Mouse (Mus musculus): ENCODE measurements around the gene Tspo2. TPM values are rescaled to one million over a fixed set of nuclear protein-coding genes. Genes with fewer than 3 reads are reported as not detected.

Gene Tspo2
- polyA plus RNA-seq, 1 experiment from 2014 or later: 1.9 TPM

DNA sequence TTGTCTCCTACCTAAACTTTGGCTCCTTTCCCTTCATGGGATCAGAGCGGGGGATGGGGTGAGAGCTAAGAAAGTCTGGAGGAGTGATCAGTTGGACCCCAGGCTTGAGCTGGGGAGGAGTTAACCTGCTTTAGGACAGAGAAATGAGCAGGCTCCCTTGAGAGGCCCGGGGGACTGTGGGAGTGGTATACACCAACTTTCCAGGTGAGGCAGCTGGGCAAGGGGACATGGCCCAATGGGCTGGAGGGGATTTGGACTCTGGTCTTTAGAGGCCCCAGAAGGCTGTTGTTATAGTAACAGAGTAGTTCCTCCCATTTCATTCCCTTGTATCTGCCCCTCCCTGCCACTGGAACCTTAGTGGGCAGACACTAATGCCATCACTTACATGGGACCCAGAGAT lies 4.6 kb upstream of the Tspo2 start:
- H3K4me2 ChIP-seq (replicated peaks; ENCODE audit: low read depth, low read length): no peak overlapping the region
- peaks cover 13% of the 10 kb centered on the region for H3K4me1 ChIP-seq (ENCODE audit: control insufficient read depth, insufficient read depth, low read length)
- no peaks in the 10 kb centered on the region for H3K36me3 ChIP-seq (ENCODE audit: control insufficient read depth, insufficient read depth, low read length)
- no peak overlapping the region for H3K4me3 ChIP-seq (ENCODE audit: low read length)
- no peaks in the 10 kb centered on the region for H3K27me3 ChIP-seq (ENCODE audit: control insufficient read depth, insufficient read depth, low read length)
- no peak overlapping the region for H3K9ac ChIP-seq (ENCODE audit: low read depth, low read length)
- no peaks in the 10 kb centered on the region for H3K9me3 ChIP-seq (ENCODE audit: control insufficient read depth, low read length)
- peak overlapping the region; percentile 0; the same call in 1 of the 2 replicates for H3K27ac ChIP-seq (ENCODE audit: low read depth, low read length)
- WGBS: 76% methylated on average over 2 of the region's 2 CpGs
- peak; percentile 21; the same call in 1 of the 2 replicates for ATAC-seq (ENCODE audit: low FRiP score, low TSS enrichment)

DNA sequence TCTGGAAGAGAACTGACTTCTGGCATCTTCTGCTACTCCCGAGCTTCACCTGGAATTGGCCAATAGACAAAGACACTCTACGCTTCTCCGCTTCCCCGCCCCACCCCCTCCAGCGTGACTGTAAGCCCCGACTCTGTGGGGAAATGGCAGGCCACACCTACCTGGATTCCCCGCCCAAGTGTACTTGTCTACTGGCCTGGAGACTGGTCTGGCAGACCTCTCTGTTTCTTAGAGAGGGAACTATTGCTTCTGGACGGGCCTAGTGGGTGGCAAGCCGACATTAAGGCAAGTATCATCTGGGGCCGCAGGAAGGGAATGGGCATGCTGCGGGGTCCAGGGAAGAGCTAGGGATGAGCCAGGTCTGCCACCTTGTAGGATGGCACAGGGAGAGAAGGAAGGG lies 3.4 kb upstream of the Tspo2 start, which contains the start of gene Unc5cl:
Gene Unc5cl, plus strand, starts transcription at position 214 of the 400 bp plus-strand sequence.
- WGBS: 56% methylated on average over 11 of the region's 11 CpGs
- Histone ChIP-seq H3K27me3 (ENCODE audit: control insufficient read depth, insufficient read depth, low read length) (no peaks in the 10 kb centered on the region), H3K4me2 (replicated peaks; ENCODE audit: low read depth, low read length) (peak within 1 kb of the TSS; percentile 15; the same call in 1 of the 2 replicates), H3K36me3 (ENCODE audit: control insufficient read depth, insufficient read depth, low read length) (no peaks in the 10 kb centered on the region), H3K4me1 (ENCODE audit: control insufficient read depth, insufficient read depth, low read length) (peaks cover 13% of the 10 kb centered on the region), H3K4me3 (ENCODE audit: low read length) (no peak within 1 kb of the TSS), H3K9me3 (ENCODE audit: control insufficient read depth, low read length) (no peaks in the 10 kb centered on the region), H3K27ac (ENCODE audit: low read depth, low read length) (peak within 1 kb of the TSS; percentile 0; the same call in 1 of the 2 replicates), H3K9ac (ENCODE audit: low read depth, low read length) (no peak within 1 kb of the TSS)
- ATAC-seq (ENCODE audit: low FRiP score, low TSS enrichment): peak; percentile 25

DNA sequence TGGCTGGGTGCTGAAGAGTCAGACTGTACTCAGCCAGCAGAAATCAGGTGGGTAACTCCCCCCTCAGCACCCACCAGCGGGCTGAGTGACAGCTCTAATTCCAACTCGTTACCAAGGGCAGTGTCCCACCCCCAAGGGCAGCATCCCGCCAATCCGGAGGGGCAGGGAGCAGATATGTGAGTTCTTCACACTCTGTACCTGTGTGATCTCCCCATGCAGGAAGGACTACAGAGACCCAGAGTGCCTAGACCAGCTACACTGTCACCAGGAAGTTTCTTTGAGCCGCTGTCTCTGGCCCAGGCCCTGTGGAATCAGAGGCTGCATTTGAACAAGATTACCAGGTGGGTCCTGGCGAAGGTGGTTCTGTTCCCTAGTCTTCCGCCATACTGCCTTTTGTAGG lies 2.9 kb upstream of the Tspo2 start:
- H3K4me1 ChIP-seq (ENCODE audit: control insufficient read depth, insufficient read depth, low read length): peaks cover 13% of the 10 kb centered on the region
- H3K4me2 ChIP-seq (replicated peaks; ENCODE audit: low read depth, low read length): peak overlapping the region; percentile 15; the same call in 1 of the 2 replicates
- WGBS: 65% methylated on average over 7 of the region's 7 CpGs
- no peaks in the 10 kb centered on the region for H3K9me3 ChIP-seq (ENCODE audit: control insufficient read depth, low read length)
- H3K27me3 ChIP-seq (ENCODE audit: control insufficient read depth, insufficient read depth, low read length): no peaks in the 10 kb centered on the region
- H3K4me3 ChIP-seq (ENCODE audit: low read length): no peak overlapping the region
- no peak overlapping the region for H3K9ac ChIP-seq (ENCODE audit: low read depth, low read length)
- no peak for ATAC-seq (ENCODE audit: low FRiP score, low TSS enrichment)
- no peaks in the 10 kb centered on the region for H3K36me3 ChIP-seq (ENCODE audit: control insufficient read depth, insufficient read depth, low read length)
- no peak overlapping the region for H3K27ac ChIP-seq (ENCODE audit: low read depth, low read length)

DNA sequence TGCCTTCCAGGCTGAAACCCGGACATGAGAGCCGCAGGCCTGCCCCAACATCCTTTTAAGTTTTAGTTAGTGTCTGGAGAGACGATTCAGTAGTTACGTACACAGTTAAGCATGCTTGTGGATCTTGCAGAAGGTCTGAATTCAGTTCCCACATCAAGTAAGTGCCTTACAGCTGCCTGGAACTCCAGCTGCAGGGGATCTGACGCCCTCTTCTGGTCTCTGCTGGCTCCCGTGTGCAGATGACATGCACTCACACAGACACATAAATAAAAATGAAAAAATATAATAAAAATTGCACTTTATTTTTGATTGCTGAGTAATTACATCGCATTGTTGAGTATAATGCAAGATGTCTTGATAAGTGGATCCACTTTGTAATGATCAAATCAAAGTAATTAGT lies 2.2 kb upstream of the Tspo2 start:
- Histone ChIP-seq H3K4me2 (replicated peaks; ENCODE audit: low read depth, low read length) (no peak overlapping the region), H3K27ac (ENCODE audit: low read depth, low read length) (no peak overlapping the region), H3K36me3 (ENCODE audit: control insufficient read depth, insufficient read depth, low read length) (no peaks in the 10 kb centered on the region), H3K9ac (ENCODE audit: low read depth, low read length) (no peak overlapping the region), H3K4me3 (ENCODE audit: low read length) (no peak overlapping the region), H3K9me3 (ENCODE audit: control insufficient read depth, low read length) (no peaks in the 10 kb centered on the region), H3K4me1 (ENCODE audit: control insufficient read depth, insufficient read depth, low read length) (peaks cover 13% of the 10 kb centered on the region), H3K27me3 (ENCODE audit: control insufficient read depth, insufficient read depth, low read length) (no peaks in the 10 kb centered on the region)
- no peak for ATAC-seq (ENCODE audit: low FRiP score, low TSS enrichment)
- WGBS: 78% methylated on average over 7 of the region's 7 CpGs

DNA sequence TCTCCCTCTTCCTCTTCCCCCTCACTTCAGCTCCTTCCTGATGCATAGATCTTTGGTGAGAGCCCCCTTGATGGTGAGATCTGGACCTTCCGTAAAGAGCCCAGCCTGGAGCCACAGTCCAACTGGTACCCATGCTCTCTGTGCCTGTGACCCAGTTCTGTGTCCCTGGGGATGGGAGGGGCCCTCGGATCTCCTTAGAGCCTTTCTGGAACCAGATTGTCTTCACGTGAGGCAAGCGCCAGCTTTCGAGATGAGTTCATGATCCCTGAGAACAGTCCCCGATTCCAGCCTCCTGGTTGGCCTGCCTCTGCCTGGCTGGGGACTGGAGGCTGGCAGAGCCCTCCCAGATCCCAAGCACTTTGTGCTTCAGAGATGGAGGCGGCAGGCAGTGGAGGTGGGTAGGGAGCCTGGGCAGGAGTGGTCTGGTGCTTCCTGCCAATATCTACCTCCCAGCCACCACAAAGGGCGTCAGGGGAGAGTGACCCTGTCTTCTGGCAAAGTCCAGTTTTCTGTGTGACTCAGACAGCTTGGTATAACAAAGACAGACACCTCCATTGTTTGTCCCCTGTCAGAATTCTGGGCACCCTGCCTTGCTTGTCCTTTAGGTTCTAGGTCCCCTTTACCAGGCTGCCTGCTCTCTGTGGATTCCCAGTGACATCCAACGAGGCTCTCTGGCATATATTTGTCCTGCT lies 577 bp upstream of the Tspo2 start:
- ATAC-seq (ENCODE audit: low FRiP score, low TSS enrichment): no peak
- Histone ChIP-seq H3K4me3 (ENCODE audit: low read length) (no peak overlapping the region), H3K4me2 (replicated peaks; ENCODE audit: low read depth, low read length) (no peak overlapping the region), H3K9ac (ENCODE audit: low read depth, low read length) (no peak overlapping the region), H3K27ac (ENCODE audit: low read depth, low read length) (0 out of 2 replicates have a peak overlapping the region, but pooled peaks have one; percentile 4), H3K9me3 (ENCODE audit: control insufficient read depth, low read length) (no peaks in the 10 kb centered on the region), H3K4me1 (ENCODE audit: control insufficient read depth, insufficient read depth, low read length) (peaks cover 13% of the 10 kb centered on the region), H3K36me3 (ENCODE audit: control insufficient read depth, insufficient read depth, low read length) (no peaks in the 10 kb centered on the region), H3K27me3 (ENCODE audit: control insufficient read depth, insufficient read depth, low read length) (no peaks in the 10 kb centered on the region)
- 65% methylated on average over 9 of the region's 9 CpGs for WGBS

DNA sequence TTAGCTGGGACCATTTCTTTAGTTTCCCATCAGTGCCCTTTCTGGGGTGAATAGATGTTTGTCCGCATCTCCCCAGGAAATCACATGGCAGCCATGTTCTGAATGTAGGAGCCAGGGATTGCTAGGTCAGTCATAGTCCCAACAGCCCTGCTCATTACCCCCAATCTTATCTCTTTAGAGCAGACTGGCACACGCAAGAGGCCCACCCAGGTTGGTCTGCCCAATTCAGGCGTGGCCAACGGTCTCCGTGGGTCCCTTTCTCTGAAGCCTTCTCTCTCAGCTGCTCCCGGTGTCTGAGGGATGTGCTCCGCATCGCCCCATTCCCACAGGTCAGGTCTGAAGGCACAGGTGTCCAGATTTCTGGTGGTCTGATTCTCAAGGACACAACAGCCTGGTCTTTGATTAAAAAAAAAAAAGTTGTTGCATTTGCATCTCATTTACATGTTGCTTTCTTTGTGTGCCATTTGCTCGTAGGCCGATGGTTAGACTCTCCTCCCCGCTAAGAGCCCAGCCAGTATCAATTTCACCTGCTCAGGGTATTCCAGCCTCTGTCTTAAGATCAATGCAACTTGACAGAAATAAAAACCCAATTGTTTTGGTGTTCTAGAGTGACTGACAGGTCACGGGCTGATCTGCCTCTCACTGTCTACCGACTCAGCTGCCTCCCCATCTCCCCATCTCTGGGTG lies 513 bp downstream of the Tspo2 start:
- Histone ChIP-seq H3K27ac (ENCODE audit: low read depth, low read length) (no peak overlapping the region), H3K27me3 (ENCODE audit: control insufficient read depth, insufficient read depth, low read length) (no peaks in the 10 kb centered on the region), H3K4me2 (replicated peaks; ENCODE audit: low read depth, low read length) (no peak overlapping the region), H3K36me3 (ENCODE audit: control insufficient read depth, insufficient read depth, low read length) (no peaks in the 10 kb centered on the region), H3K4me1 (ENCODE audit: control insufficient read depth, insufficient read depth, low read length) (peaks cover 10% of the 10 kb centered on the region), H3K4me3 (ENCODE audit: low read length) (no peak overlapping the region), H3K9me3 (ENCODE audit: control insufficient read depth, low read length) (no peaks in the 10 kb centered on the region), H3K9ac (ENCODE audit: low read depth, low read length) (no peak overlapping the region)
- WGBS: 80% methylated on average over 13 of the region's 13 CpGs
- ATAC-seq (ENCODE audit: low FRiP score, low TSS enrichment): no peak

DNA sequence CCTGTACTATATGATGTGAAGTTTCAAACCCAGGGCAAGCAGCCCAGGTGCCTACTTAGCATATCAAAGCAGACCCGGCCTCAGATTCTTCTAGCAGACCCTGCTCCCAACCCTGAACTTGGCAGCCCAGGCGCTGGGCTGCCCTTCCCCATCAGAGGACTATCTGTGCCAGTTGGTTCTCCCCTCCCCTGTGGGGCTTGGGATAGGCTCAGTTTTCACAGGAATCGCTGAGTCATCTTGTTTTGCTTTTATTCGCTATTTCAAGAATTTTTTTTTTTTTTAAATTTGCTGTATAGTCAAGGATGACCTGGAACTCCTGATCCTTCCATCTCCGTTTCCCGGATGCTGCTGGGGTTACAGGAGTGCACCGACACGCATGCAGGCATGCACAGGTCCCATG lies 3.6 kb downstream of the Tspo2 start:
- no peak for ATAC-seq (ENCODE audit: low FRiP score, low TSS enrichment)
- Histone ChIP-seq H3K4me1 (ENCODE audit: control insufficient read depth, insufficient read depth, low read length) (peaks cover 8% of the 10 kb centered on the region), H3K36me3 (ENCODE audit: control insufficient read depth, insufficient read depth, low read length) (no peaks in the 10 kb centered on the region), H3K4me3 (ENCODE audit: low read length) (no peak overlapping the region), H3K4me2 (replicated peaks; ENCODE audit: low read depth, low read length) (no peak overlapping the region), H3K9ac (ENCODE audit: low read depth, low read length) (no peak overlapping the region; the same call in 1 of the 2 replicates), H3K27ac (ENCODE audit: low read depth, low read length) (no peak overlapping the region), H3K27me3 (ENCODE audit: control insufficient read depth, insufficient read depth, low read length) (no peaks in the 10 kb centered on the region), H3K9me3 (ENCODE audit: control insufficient read depth, low read length) (no peaks in the 10 kb centered on the region)
- WGBS: 68% methylated on average over 8 of the region's 8 CpGs

DNA sequence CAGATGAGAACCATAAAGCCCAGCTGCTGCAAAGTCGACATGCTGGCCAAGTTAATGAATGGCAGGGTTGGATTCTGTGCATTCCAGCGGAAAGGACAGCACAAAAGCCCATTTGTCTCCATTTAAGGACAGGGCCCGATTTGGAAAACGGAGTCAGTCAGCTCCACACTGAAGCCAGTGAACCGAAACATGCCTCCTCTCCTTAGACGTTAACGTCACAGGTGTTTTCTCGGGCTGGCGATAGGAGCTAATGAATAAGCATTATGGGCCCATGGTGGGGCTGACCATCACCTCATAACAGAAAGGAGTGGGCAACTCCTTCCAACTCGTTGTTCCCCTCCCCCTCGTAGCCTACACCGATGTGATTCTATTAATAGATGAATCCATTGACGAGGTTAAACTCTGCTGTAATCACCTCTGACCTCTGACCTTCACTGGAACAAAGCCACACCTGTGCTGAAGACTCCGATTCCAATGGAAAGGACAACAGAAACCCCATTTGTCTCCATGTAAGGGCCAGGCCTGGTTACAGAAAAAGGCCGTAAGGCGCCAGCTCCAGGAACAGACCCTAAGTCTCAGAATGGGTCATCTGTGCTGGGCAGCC lies 7.7 kb downstream of the Tspo2 start:
- Histone ChIP-seq H3K36me3 (ENCODE audit: control insufficient read depth, insufficient read depth, low read length) (no peaks in the 10 kb centered on the region), H3K4me1 (ENCODE audit: control insufficient read depth, insufficient read depth, low read length) (no peaks in the 10 kb centered on the region), H3K27ac (ENCODE audit: low read depth, low read length) (no peak overlapping the region), H3K9ac (ENCODE audit: low read depth, low read length) (no peak overlapping the region), H3K9me3 (ENCODE audit: control insufficient read depth, low read length) (no peaks in the 10 kb centered on the region), H3K27me3 (ENCODE audit: control insufficient read depth, insufficient read depth, low read length) (no peaks in the 10 kb centered on the region), H3K4me2 (replicated peaks; ENCODE audit: low read depth, low read length) (no peak overlapping the region), H3K4me3 (ENCODE audit: low read length) (no peak overlapping the region)
- ATAC-seq (ENCODE audit: low FRiP score, low TSS enrichment): no peak
- 63% methylated on average over 16 of the region's 16 CpGs for WGBS

All from kidney, embryonic 14.5 days (tissue).